Mouse (Mus musculus): ENCODE results near the gene Eps8l1. TPM values are rescaled to one million over a fixed set of nuclear protein-coding genes. Genes with fewer than 3 reads are reported as not detected.

Gene Eps8l1
- polyA plus RNA-seq, 1 experiment = 16.5 TPM

- H3K4me1 ChIP-seq (ENCODE audit: control insufficient read depth, insufficient read depth, low read length) = peaks cover 4% of the 10 kb centered on the region; the same call in 1 of the 2 replicates
- no peak overlapping the region for H3K27ac ChIP-seq (ENCODE audit: control insufficient read depth, insufficient read depth, low read depth, low read length, poor library complexity)
- no peak overlapping the region for H3K4me3 ChIP-seq (replicated peaks; ENCODE audit: control insufficient read depth, low read depth, low read length)
- WGBS = 41% methylated on average over 6 of the region's 6 CpGs
- TF ChIP-seq POLR2A (IDR thresholded peaks at IDR 0.05; ENCODE audit: borderline replicate concordance, control insufficient read depth, low read depth, low read length) = no peak
- no peak for TF ChIP-seq CTCF (IDR thresholded peaks at IDR 0.05; ENCODE audit: control insufficient read depth, insufficient read depth, low read length)
Measured at GRCm38 (mm10) chr7:4491308-4491707, 30.8 kb downstream of the Eps8l1 start.

GRCm38 (mm10) chr7:4492284-4493224 lies 32.1 kb downstream of the Eps8l1 start:
- H3K4me1 ChIP-seq (ENCODE audit: control insufficient read depth, insufficient read depth, low read length) = peaks cover 4% of the 10 kb centered on the region; the same call in 1 of the 2 replicates
- TF ChIP-seq POLR2A (IDR thresholded peaks at IDR 0.05; ENCODE audit: borderline replicate concordance, control insufficient read depth, low read depth, low read length) = no peak
- no peak for TF ChIP-seq CTCF (IDR thresholded peaks at IDR 0.05; ENCODE audit: control insufficient read depth, insufficient read depth, low read length)
- WGBS = 30% methylated on average over 13 of the region's 13 CpGs
- H3K4me3 ChIP-seq (replicated peaks; ENCODE audit: control insufficient read depth, low read depth, low read length) = no peak overlapping the region
- H3K27ac ChIP-seq (ENCODE audit: control insufficient read depth, insufficient read depth, low read depth, low read length, poor library complexity) = peak overlapping the region; percentile 58

GRCm38 (mm10) chr7:4493991-4494390 lies 33.5 kb downstream of the Eps8l1 start:
- peaks cover 4% of the 10 kb centered on the region; the same call in 1 of the 2 replicates for H3K4me1 ChIP-seq (ENCODE audit: control insufficient read depth, insufficient read depth, low read length)
- H3K27ac ChIP-seq (ENCODE audit: control insufficient read depth, insufficient read depth, low read depth, low read length, poor library complexity) = no peak overlapping the region
- H3K4me3 ChIP-seq (replicated peaks; ENCODE audit: control insufficient read depth, low read depth, low read length) = no peak overlapping the region
- WGBS = 24% methylated on average over 1 of the region's 1 CpGs
- TF ChIP-seq CTCF (IDR thresholded peaks at IDR 0.05; ENCODE audit: control insufficient read depth, insufficient read depth, low read length) (no peak), POLR2A (IDR thresholded peaks at IDR 0.05; ENCODE audit: borderline replicate concordance, control insufficient read depth, low read depth, low read length) (no peak)

- H3K27ac ChIP-seq (ENCODE audit: control insufficient read depth, insufficient read depth, low read depth, low read length, poor library complexity) = no peak overlapping the region
- WGBS = 97% methylated on average over 3 of the region's 3 CpGs
- no peak overlapping the region for H3K4me3 ChIP-seq (replicated peaks; ENCODE audit: control insufficient read depth, low read depth, low read length)
- peaks cover 4% of the 10 kb centered on the region; the same call in 1 of the 2 replicates for H3K4me1 ChIP-seq (ENCODE audit: control insufficient read depth, insufficient read depth, low read length)
- TF ChIP-seq POLR2A (IDR thresholded peaks at IDR 0.05; ENCODE audit: borderline replicate concordance, control insufficient read depth, low read depth, low read length) = no peak
- no peak for TF ChIP-seq CTCF (IDR thresholded peaks at IDR 0.05; ENCODE audit: control insufficient read depth, insufficient read depth, low read length)
Measured at GRCm38 (mm10) chr7:4496468-4496867, 36.0 kb downstream of the Eps8l1 start.

GRCm38 (mm10) chr7:4497271-4497903 lies 36.9 kb downstream of the Eps8l1 start:
- Histone ChIP-seq H3K27ac (ENCODE audit: control insufficient read depth, insufficient read depth, low read depth, low read length, poor library complexity) (no peak overlapping the region), H3K4me1 (ENCODE audit: control insufficient read depth, insufficient read depth, low read length) (peaks cover 4% of the 10 kb centered on the region; the same call in 1 of the 2 replicates), H3K4me3 (replicated peaks; ENCODE audit: control insufficient read depth, low read depth, low read length) (no peak overlapping the region)
- WGBS = 92% methylated on average over 9 of the region's 9 CpGs
- TF ChIP-seq POLR2A (IDR thresholded peaks at IDR 0.05; ENCODE audit: borderline replicate concordance, control insufficient read depth, low read depth, low read length) (no peak), CTCF (IDR thresholded peaks at IDR 0.05; ENCODE audit: control insufficient read depth, insufficient read depth, low read length) (no peak)

- 37% methylated on average over 9 of the region's 9 CpGs for WGBS
- Histone ChIP-seq H3K4me3 (replicated peaks; ENCODE audit: control insufficient read depth, low read depth, low read length) (no peak overlapping the region), H3K27ac (ENCODE audit: control insufficient read depth, insufficient read depth, low read depth, low read length, poor library complexity) (no peak overlapping the region), H3K4me1 (ENCODE audit: control insufficient read depth, insufficient read depth, low read length) (peaks cover under 1% of the 10 kb centered on the region; the same call in 1 of the 2 replicates)
- TF ChIP-seq CTCF (IDR thresholded peaks at IDR 0.05; ENCODE audit: control insufficient read depth, insufficient read depth, low read length) (no peak), POLR2A (IDR thresholded peaks at IDR 0.05; ENCODE audit: borderline replicate concordance, control insufficient read depth, low read depth, low read length) (no peak)
Measured at GRCm38 (mm10) chr7:4498251-4498650, 37.8 kb downstream of the Eps8l1 start.

- Histone ChIP-seq H3K27ac (ENCODE audit: control insufficient read depth, insufficient read depth, low read depth, low read length, poor library complexity) (no peak overlapping the region), H3K4me1 (ENCODE audit: control insufficient read depth, insufficient read depth, low read length) (peaks cover 5% of the 10 kb centered on the region; the same call in 1 of the 2 replicates), H3K4me3 (replicated peaks; ENCODE audit: control insufficient read depth, low read depth, low read length) (no peak overlapping the region)
- TF ChIP-seq CTCF (IDR thresholded peaks at IDR 0.05; ENCODE audit: control insufficient read depth, insufficient read depth, low read length) = no peak
- TF ChIP-seq POLR2A (IDR thresholded peaks at IDR 0.05; ENCODE audit: borderline replicate concordance, control insufficient read depth, low read depth, low read length) = no peak
- 89% methylated on average over 4 of the region's 4 CpGs for WGBS
Measured at GRCm38 (mm10) chr7:4499034-4499433, 38.6 kb downstream of the Eps8l1 start.

GRCm38 (mm10) chr7:4500892-4501471 lies 40.5 kb downstream of the Eps8l1 start:
- WGBS = under 1% methylated on average over 46 of the region's 52 CpGs
- Histone ChIP-seq H3K4me1 (ENCODE audit: control insufficient read depth, insufficient read depth, low read length) (peaks cover 10% of the 10 kb centered on the region), H3K4me3 (replicated peaks; ENCODE audit: control insufficient read depth, low read depth, low read length) (peak overlapping the region; percentile 98), H3K27ac (ENCODE audit: control insufficient read depth, insufficient read depth, low read depth, low read length, poor library complexity) (peak overlapping the region; percentile 78)
- TF ChIP-seq CTCF (IDR thresholded peaks at IDR 0.05; ENCODE audit: control insufficient read depth, insufficient read depth, low read length) (no peak), POLR2A (IDR thresholded peaks at IDR 0.05; ENCODE audit: borderline replicate concordance, control insufficient read depth, low read depth, low read length) (no peak)

Measured in bone marrow, adult 2 months (tissue).